Mouse (Mus musculus): Measurements from ENCODE around the gene Cnot10. TPM values are rescaled to one million over a fixed set of nuclear protein-coding genes. Genes with fewer than 3 reads are reported as not detected.

Gene Cnot10
- polyA plus RNA-seq, 1 experiment from 2014 or later: 56.8 TPM

DNA sequence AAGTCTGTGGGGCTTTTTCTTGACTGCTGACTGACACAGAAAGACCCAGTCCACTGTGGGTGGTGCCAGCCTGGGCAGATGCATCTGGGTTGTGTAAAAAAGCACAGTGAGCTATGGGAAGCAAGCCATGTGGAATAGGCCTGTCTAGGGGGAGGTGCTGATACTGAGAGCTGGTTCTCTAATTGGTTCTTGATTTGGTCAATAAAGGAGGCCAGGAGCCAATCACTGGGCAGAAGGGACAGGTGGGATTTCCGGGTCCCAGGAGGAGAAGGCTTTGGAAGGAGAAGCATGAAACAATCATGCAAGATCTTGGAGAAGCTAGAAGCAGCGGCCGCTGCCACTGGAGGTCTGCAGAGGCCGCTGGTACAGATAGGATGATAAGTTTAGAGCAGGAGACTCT is 27.4 kb downstream of the Cnot10 start:
- Histone ChIP-seq H3K4me2 (no peak overlapping the region), H3K27ac (no peak overlapping the region), H3K4me3 (no peak overlapping the region), H3K27me3 (no peaks in the 10 kb centered on the region), H3K36me3 (ENCODE audit: poor library complexity, severe bottlenecking) (peaks cover 86% of the 10 kb centered on the region), H3K9ac (no peak overlapping the region), H3K9me3 (replicated peaks) (no peaks in the 10 kb centered on the region), H3K4me1 (no peaks in the 10 kb centered on the region)
- no peak for ATAC-seq
- WGBS: 88% methylated on average over 4 of the region's 4 CpGs

GRCm38 (mm10) chr9:114610266-114610665 is 29.7 kb downstream of the Cnot10 start:
- WGBS: 100% methylated on average over 3 of the region's 3 CpGs
- Histone ChIP-seq H3K4me3 (no peak overlapping the region), H3K4me2 (no peak overlapping the region), H3K36me3 (ENCODE audit: poor library complexity, severe bottlenecking) (peaks cover 91% of the 10 kb centered on the region), H3K9ac (no peak overlapping the region), H3K4me1 (no peaks in the 10 kb centered on the region), H3K27me3 (no peaks in the 10 kb centered on the region), H3K27ac (no peak overlapping the region), H3K9me3 (replicated peaks) (no peaks in the 10 kb centered on the region)
- ATAC-seq: no peak

- Histone ChIP-seq H3K27me3 (no peaks in the 10 kb centered on the region), H3K4me3 (no peak overlapping the region), H3K9me3 (replicated peaks) (no peaks in the 10 kb centered on the region), H3K9ac (no peak overlapping the region), H3K36me3 (ENCODE audit: poor library complexity, severe bottlenecking) (peaks cover 67% of the 10 kb centered on the region), H3K27ac (no peak overlapping the region), H3K4me2 (no peak overlapping the region), H3K4me1 (no peaks in the 10 kb centered on the region)
- 62% methylated on average over 12 of the region's 12 CpGs for WGBS
- ATAC-seq: no peak
These were observed 36.0 kb downstream of the Cnot10 start for GRCm38 (mm10) chr9:114603876-114604540.

DNA sequence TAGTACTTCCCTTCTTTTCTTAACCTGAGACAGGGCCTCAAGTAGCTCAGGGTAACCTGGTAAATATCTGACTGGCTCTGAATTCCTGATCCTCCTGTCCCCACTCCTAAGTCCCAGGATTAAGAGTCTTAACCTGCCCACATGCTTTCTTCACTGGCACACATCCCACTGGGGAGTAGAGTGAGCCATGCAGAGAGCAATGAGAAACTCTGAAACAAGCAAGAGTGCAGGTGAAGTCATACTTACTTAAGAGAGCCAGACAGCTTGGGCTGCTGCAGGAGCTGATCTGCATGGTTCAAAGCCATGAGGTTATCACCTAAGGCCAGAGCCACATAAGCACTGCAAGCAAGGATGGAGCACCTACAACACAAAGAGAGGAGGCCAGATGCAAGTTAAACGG is 38.9 kb downstream of the Cnot10 start:
- Histone ChIP-seq H3K4me3 (no peak overlapping the region), H3K36me3 (ENCODE audit: poor library complexity, severe bottlenecking) (peaks cover 69% of the 10 kb centered on the region), H3K4me1 (no peaks in the 10 kb centered on the region), H3K27me3 (no peaks in the 10 kb centered on the region), H3K4me2 (no peak overlapping the region), H3K9me3 (replicated peaks) (no peaks in the 10 kb centered on the region), H3K27ac (no peak overlapping the region), H3K9ac (no peak overlapping the region)
- no peak for ATAC-seq
- 47% methylated on average over 1 of the region's 1 CpGs for WGBS

DNA sequence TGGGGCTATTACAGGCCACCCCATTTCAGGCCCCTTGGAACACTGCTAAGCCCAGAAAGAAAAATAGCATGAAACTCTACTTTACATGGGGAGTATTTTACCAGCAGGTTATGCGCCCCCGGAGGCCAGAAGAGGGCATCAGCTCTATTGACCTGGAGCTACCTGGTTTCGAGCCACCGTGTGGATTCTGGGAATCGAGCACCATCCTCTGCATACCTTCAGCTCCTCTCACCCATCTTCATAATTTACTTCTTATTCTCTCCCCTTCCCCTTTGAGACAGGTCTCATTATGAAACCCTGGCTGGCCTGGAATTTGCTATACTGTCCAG is 55.0 kb downstream of the Cnot10 start:
- Histone ChIP-seq H3K9ac (no peak overlapping the region), H3K36me3 (ENCODE audit: poor library complexity, severe bottlenecking) (peaks cover 42% of the 10 kb centered on the region), H3K27me3 (no peaks in the 10 kb centered on the region), H3K9me3 (replicated peaks) (no peaks in the 10 kb centered on the region), H3K4me2 (peak overlapping the region; percentile 65; the same call in 1 of the 2 replicates), H3K4me1 (peaks cover 12% of the 10 kb centered on the region), H3K4me3 (no peak overlapping the region), H3K27ac (no peak overlapping the region)
- WGBS: 42% methylated on average over 5 of the region's 5 CpGs
- ATAC-seq: no peak

- H3K36me3 ChIP-seq (ENCODE audit: poor library complexity, severe bottlenecking): peaks cover 37% of the 10 kb centered on the region
- H3K4me3 ChIP-seq: peak overlapping the region; percentile 25
- H3K4me1 ChIP-seq: peaks cover 12% of the 10 kb centered on the region
- peak overlapping the region; percentile 37; the same call in 1 of the 2 replicates for H3K27ac ChIP-seq
- peak overlapping the region; percentile 50; the same call in 1 of the 2 replicates for H3K9ac ChIP-seq
- peak overlapping the region; percentile 65 for H3K4me2 ChIP-seq
- no peaks in the 10 kb centered on the region for H3K9me3 ChIP-seq (replicated peaks)
- peak; percentile 80 for ATAC-seq
- no peaks in the 10 kb centered on the region for H3K27me3 ChIP-seq
- 1% methylated on average over 31 of the region's 31 CpGs for WGBS
These were observed 55.6 kb downstream of the Cnot10 start for GRCm38 (mm10) chr9:114584183-114585016.

DNA sequence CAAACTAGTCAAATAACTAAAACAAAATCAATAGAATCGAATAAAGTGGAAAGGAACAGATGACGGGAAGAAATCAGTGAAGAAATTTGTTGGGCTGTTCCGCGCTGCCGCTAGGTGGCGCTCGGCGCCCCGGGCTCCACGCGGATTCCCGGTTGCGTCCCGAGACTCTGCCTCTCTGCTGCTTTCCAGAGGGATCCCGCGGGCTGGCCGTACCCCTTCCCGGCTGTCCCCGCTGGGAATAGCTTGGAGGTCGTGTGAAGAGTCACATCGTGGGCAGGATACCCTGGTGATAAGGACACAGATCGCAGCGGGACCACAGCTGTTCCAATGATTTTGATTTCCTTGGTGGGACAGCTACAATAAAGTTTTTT is 56.2 kb downstream of the Cnot10 start:
- H3K9ac ChIP-seq: peak overlapping the region; percentile 50; the same call in 1 of the 2 replicates
- H3K4me1 ChIP-seq: peaks cover 12% of the 10 kb centered on the region
- peak overlapping the region; percentile 25 for H3K4me3 ChIP-seq
- peak; percentile 79 for ATAC-seq
- H3K4me2 ChIP-seq: peak overlapping the region; percentile 65
- H3K27me3 ChIP-seq: no peaks in the 10 kb centered on the region
- H3K9me3 ChIP-seq (replicated peaks): no peaks in the 10 kb centered on the region
- H3K36me3 ChIP-seq (ENCODE audit: poor library complexity, severe bottlenecking): peaks cover 30% of the 10 kb centered on the region
- H3K27ac ChIP-seq: peak overlapping the region; percentile 37; the same call in 1 of the 2 replicates
- WGBS: under 1% methylated on average over 23 of the region's 23 CpGs

DNA sequence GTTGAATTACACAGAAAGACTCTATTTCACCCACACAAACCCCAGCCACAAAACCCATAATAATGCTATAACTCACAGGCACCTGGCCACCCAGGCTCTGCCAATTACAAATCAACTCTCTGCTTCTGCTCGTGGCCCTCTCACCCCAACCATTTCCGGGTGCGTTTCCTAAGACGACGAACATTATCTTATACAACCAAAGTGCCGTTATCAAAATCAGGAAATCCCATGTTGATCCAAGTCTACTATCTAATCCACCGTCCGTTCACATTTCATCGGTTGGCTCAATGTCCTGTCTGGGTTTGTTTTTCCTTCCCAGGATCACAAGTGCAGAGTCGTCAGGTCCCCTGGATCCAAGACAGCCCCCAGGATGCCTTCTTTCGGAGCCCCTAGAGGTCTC is 61.3 kb downstream of the Cnot10 start:
- 83% methylated on average over 11 of the region's 11 CpGs for WGBS
- ATAC-seq: no peak

DNA sequence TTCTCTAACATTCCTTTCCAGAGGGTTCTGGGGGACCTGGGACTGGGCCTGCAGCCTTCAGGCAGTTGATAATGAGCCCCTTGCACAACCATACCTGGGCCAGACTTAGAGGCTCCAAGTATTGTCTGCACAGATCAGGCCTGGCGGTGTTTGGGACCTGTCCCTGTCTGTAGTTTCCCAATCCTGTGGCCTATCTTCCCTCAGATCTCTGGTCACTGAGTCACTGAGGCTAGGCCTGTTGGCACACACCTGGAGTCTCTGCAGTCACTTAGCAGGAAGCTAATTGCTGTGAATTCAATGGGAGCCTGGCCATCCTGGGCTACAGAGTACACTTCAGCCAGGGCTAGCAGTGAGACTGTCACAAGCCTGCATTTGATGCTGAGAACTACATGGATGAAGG is 64.0 kb downstream of the Cnot10 start:
- Histone ChIP-seq H3K9ac (no peak overlapping the region), H3K27me3 (no peaks in the 10 kb centered on the region), H3K36me3 (ENCODE audit: poor library complexity, severe bottlenecking) (no peaks in the 10 kb centered on the region), H3K4me1 (no peaks in the 10 kb centered on the region), H3K4me2 (no peak overlapping the region), H3K9me3 (replicated peaks) (no peaks in the 10 kb centered on the region), H3K27ac (no peak overlapping the region), H3K4me3 (no peak overlapping the region)
- no peak for ATAC-seq
- WGBS: 86% methylated on average over 1 of the region's 1 CpGs

More for the DNA sequence above, 61.3 kb downstream of the Cnot10 start:
- Histone ChIP-seq H3K27ac (no peak overlapping the region), H3K36me3 (ENCODE audit: poor library complexity, severe bottlenecking) (no peaks in the 10 kb centered on the region), H3K27me3 (no peaks in the 10 kb centered on the region), H3K9ac (no peak overlapping the region), H3K9me3 (replicated peaks) (no peaks in the 10 kb centered on the region), H3K4me2 (no peak overlapping the region), H3K4me3 (no peak overlapping the region), H3K4me1 (no peaks in the 10 kb centered on the region)

DNA sequence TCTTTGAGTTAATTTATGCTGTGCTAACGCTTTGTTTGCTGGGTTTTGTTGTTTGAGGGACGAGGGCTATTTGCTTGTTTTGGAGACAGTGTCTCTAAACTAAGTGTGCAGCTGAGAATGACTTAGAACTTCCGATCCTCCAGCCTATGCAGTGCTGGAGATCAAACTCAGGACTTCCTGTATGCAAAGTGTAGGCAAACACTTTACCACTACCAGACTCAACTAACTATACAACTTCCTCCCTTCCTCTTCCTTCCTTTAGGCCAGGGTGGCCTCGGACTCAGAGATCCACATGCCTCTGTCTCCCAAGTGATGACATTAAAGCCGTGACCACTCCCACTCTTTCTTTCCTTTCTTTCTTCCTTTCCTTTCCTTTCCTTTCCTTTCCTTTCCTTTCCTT is 66.5 kb downstream of the Cnot10 start:
- 66% methylated on average over 5 of the region's 5 CpGs for WGBS
- no peaks in the 10 kb centered on the region for H3K4me1 ChIP-seq
- H3K9ac ChIP-seq: no peak overlapping the region
- H3K27ac ChIP-seq: no peak overlapping the region
- ATAC-seq: no peak
- H3K36me3 ChIP-seq (ENCODE audit: poor library complexity, severe bottlenecking): no peaks in the 10 kb centered on the region
- no peak overlapping the region for H3K4me2 ChIP-seq
- no peaks in the 10 kb centered on the region for H3K9me3 ChIP-seq (replicated peaks)
- no peaks in the 10 kb centered on the region for H3K27me3 ChIP-seq
- no peak overlapping the region for H3K4me3 ChIP-seq

GRCm38 (mm10) chr9:114568682-114569474 is 71.1 kb downstream of the Cnot10 start:
- WGBS: 82% methylated on average over 5 of the region's 5 CpGs
- H3K36me3 ChIP-seq (ENCODE audit: poor library complexity, severe bottlenecking): no peaks in the 10 kb centered on the region
- no peak for ATAC-seq

GRCm38 (mm10) chr9:114564667-114565066 is 75.3 kb downstream of the Cnot10 start:
- no peak overlapping the region for H3K9ac ChIP-seq
- H3K36me3 ChIP-seq (ENCODE audit: poor library complexity, severe bottlenecking): no peaks in the 10 kb centered on the region
- no peak for ATAC-seq
- H3K27me3 ChIP-seq: peaks cover 61% of the 10 kb centered on the region
- H3K4me2 ChIP-seq: peak overlapping the region; percentile 83
- WGBS: 2% methylated on average over 10 of the region's 10 CpGs
- H3K27ac ChIP-seq: no peak overlapping the region
- H3K4me1 ChIP-seq: peaks cover 40% of the 10 kb centered on the region
- H3K4me3 ChIP-seq: peak overlapping the region; percentile 55
- no peaks in the 10 kb centered on the region for H3K9me3 ChIP-seq (replicated peaks)

More at GRCm38 (mm10) chr9:114568682-114569474, 71.1 kb downstream of the Cnot10 start:
- H3K9ac ChIP-seq: no peak overlapping the region
- peaks cover 19% of the 10 kb centered on the region for H3K27me3 ChIP-seq
- no peak overlapping the region for H3K4me2 ChIP-seq
- no peak overlapping the region for H3K27ac ChIP-seq
- H3K9me3 ChIP-seq (replicated peaks): no peaks in the 10 kb centered on the region
- no peak overlapping the region for H3K4me3 ChIP-seq
- peaks cover 9% of the 10 kb centered on the region; the same call in 1 of the 2 replicates for H3K4me1 ChIP-seq
